Comparison of ENCODE assay signal across 11 mouse cellular contexts in genomic region chr6:6298867-6299852, GRCm38 (mm10).
A peak's percentile ranks its signal among the peaks of the same experiment; 100 is the strongest.
DNase-seq lines count a peak whose midpoint lies in the region; ATAC-seq lines count a peak whose summit lies in the region.
"Had no signal": no experiment of that assay in that cellular context is flagged by ENCODE, and none has a peak within 500 bp of the region (broad histone marks: within the 10 kb centered on the region; RNA-seq: fewer than 3 reads in every experiment).

No protein-coding gene starts in this region.

- DNase-seq in midbrain, embryonic 10.5 days (ENCODE audit: low spot score), result no peak
- DNase-seq in yolk sac, embryonic 10.5 days (ENCODE audit: low spot score), result peak; percentile 43
- no peak for DNase-seq in left cerebral cortex, adult 18-20 months (ENCODE audit: low spot score in 2 of 2)
- no peak for DNase-seq in cerebellum, postnatal 10 days
- DNase-seq: cerebellum, adult 11-12 months; right cerebral cortex, adult 18-20 months; thymus, postnatal 25 days had no signal

- WGBS in midbrain, embryonic 13.5 days, result 67% methylated on average over 14 of the region's 14 CpGs
- WGBS in midbrain, embryonic 10.5 days, result 82% methylated on average over 14 of the region's 14 CpGs
- 37% methylated on average over 14 of the region's 14 CpGs for WGBS in intestine, embryonic 15.5 days
- WGBS in kidney, embryonic 14.5 days, result 47% methylated on average over 14 of the region's 14 CpGs

- no peak overlapping the region for H3K4me3 ChIP-seq in midbrain, embryonic 13.5 days (replicated peaks)
- H3K4me3 ChIP-seq in midbrain, embryonic 10.5 days, result no peak overlapping the region
- H3K4me3 ChIP-seq in intestine, embryonic 15.5 days (replicated peaks), result no peak overlapping the region
- H3K4me3 ChIP-seq in kidney, embryonic 14.5 days (ENCODE audit: low read length), result no peak overlapping the region

- no peaks in the 10 kb centered on the region for H3K36me3 ChIP-seq in midbrain, embryonic 13.5 days
- H3K36me3 ChIP-seq in midbrain, embryonic 10.5 days, result no peaks in the 10 kb centered on the region
- H3K36me3 ChIP-seq in intestine, embryonic 15.5 days, result no peaks in the 10 kb centered on the region
- no peaks in the 10 kb centered on the region for H3K36me3 ChIP-seq in kidney, embryonic 14.5 days (ENCODE audit: control insufficient read depth, insufficient read depth, low read length)

- H3K27ac ChIP-seq in midbrain, embryonic 13.5 days, result no peak overlapping the region
- H3K27ac ChIP-seq in midbrain, embryonic 10.5 days (replicated peaks), result no peak overlapping the region
- H3K27ac ChIP-seq in intestine, embryonic 15.5 days, result no peak overlapping the region
- no peak overlapping the region for H3K27ac ChIP-seq in kidney, embryonic 14.5 days (ENCODE audit: low read depth, low read length)

- no peak overlapping the region for H3K9ac ChIP-seq in midbrain, embryonic 13.5 days (replicated peaks)
- H3K9ac ChIP-seq in intestine, embryonic 15.5 days, result no peak overlapping the region
- H3K9ac ChIP-seq in kidney, embryonic 14.5 days (ENCODE audit: low read depth, low read length), result no peak overlapping the region

- peaks cover 5% of the 10 kb centered on the region; the same call in 1 of the 2 replicates for H3K4me1 ChIP-seq in midbrain, embryonic 13.5 days (replicated peaks)
- peaks cover 9% of the 10 kb centered on the region for H3K4me1 ChIP-seq in midbrain, embryonic 10.5 days
- H3K4me1 ChIP-seq in intestine, embryonic 15.5 days (replicated peaks), result no peaks in the 10 kb centered on the region
- H3K4me1 ChIP-seq in kidney, embryonic 14.5 days (ENCODE audit: control insufficient read depth, insufficient read depth, low read length), result no peaks in the 10 kb centered on the region

- H3K4me2 ChIP-seq in midbrain, embryonic 13.5 days (replicated peaks), result no peak overlapping the region
- H3K4me2 ChIP-seq in intestine, embryonic 15.5 days (replicated peaks), result no peak overlapping the region
- no peak overlapping the region for H3K4me2 ChIP-seq in kidney, embryonic 14.5 days (replicated peaks; ENCODE audit: low read depth, low read length)

- peak; percentile 40; the same call in 1 of the 2 replicates for ATAC-seq in midbrain, embryonic 13.5 days
- ATAC-seq in granulocyte monocyte progenitor cell, adult 5-6 weeks (replicated peaks; ENCODE audit: poor library complexity, severe bottlenecking), result peak; percentile 79
- ATAC-seq in intestine, embryonic 15.5 days, result peak; percentile 68
- no peak for ATAC-seq in kidney, embryonic 14.5 days (ENCODE audit: low FRiP score, low TSS enrichment)

- H3K9me3 ChIP-seq in midbrain, embryonic 13.5 days, result no peaks in the 10 kb centered on the region
- H3K9me3 ChIP-seq in midbrain, embryonic 10.5 days (replicated peaks), result 0 out of 2 replicates have a peak, but pooled peaks cover 5% of the 10 kb centered on the region
- no peaks in the 10 kb centered on the region for H3K9me3 ChIP-seq in intestine, embryonic 15.5 days
- no peaks in the 10 kb centered on the region for H3K9me3 ChIP-seq in kidney, embryonic 14.5 days (ENCODE audit: control insufficient read depth, low read length)

- no peaks in the 10 kb centered on the region for H3K27me3 ChIP-seq in midbrain, embryonic 13.5 days
- H3K27me3 ChIP-seq in midbrain, embryonic 10.5 days (ENCODE audit: low read depth, poor library complexity, severe bottlenecking), result no peaks in the 10 kb centered on the region
- no peaks in the 10 kb centered on the region for H3K27me3 ChIP-seq in intestine, embryonic 15.5 days (replicated peaks)
- H3K27me3 ChIP-seq in kidney, embryonic 14.5 days (ENCODE audit: control insufficient read depth, insufficient read depth, low read length), result no peaks in the 10 kb centered on the region
